Mouse (Mus musculus) ES-E14 (cell line): ENCODE measurements around the gene Vps37c.

ENCODE experiments used
- MAFK ChIP-seq: IDR thresholded peaks from 2 replicates; pipeline ENCODE4 v1.6.1; 2014; ENCODE audit warnings: mild to moderate bottlenecking, low read depth, low read length, inconsistent platforms; ENCODE audit not compliant: insufficient read depth
- ZNF384 ChIP-seq: IDR thresholded peaks from 2 replicates; pipeline ENCODE4 v1.6.1; 2012; ENCODE audit warnings: low read depth, low read length, inconsistent platforms

- TF ChIP-seq ZNF384 = no peak
- no peak for TF ChIP-seq MAFK
These were observed 1.8 kb downstream of the Vps37c start for GRCm38 (mm10) chr19:10690336-10690735.
